Mouse (Mus musculus) adrenal gland, adult 8-10 months (tissue): ENCODE measurements around the gene Nppc. TPM values are rescaled to one million over a fixed set of nuclear protein-coding genes. Genes with fewer than 3 reads are reported as not detected.

ENCODE experiments used
- DNase-seq: peaks from one replicate; pipeline ENCODE4 v3.0.0; 2022
- total RNA-seq, 4 experiments: library from RNA; stranded (reverse); gene quantifications; 2 replicates each; pipeline ENCODE4 v1.2.4; 2022

Nppc gene
- total RNA-seq, result not detected

GRCm38 (mm10) chr1:86670279-86671038, at the start of gene Nppc:
TSS of gene Nppc (minus strand) at chr1:86670571.
- peak; percentile 60 for DNase-seq

- peak; percentile 69 for DNase-seq
These were observed 49.0 kb upstream of the Nppc start for GRCm38 (mm10) chr1:86719391-86719790.

GRCm38 (mm10) chr1:86718190-86718589, 47.8 kb upstream of the Nppc start:
- no peak for DNase-seq

- no peak for DNase-seq
These were observed 42.7 kb upstream of the Nppc start for GRCm38 (mm10) chr1:86713054-86713453.

- DNase-seq, result no peak
These were observed 41.7 kb upstream of the Nppc start for GRCm38 (mm10) chr1:86712045-86712444.

- DNase-seq, result no peak
These were observed 39.2 kb upstream of the Nppc start for GRCm38 (mm10) chr1:86709546-86709945.

GRCm38 (mm10) chr1:86705461-86705860, 35.1 kb upstream of the Nppc start:
- DNase-seq, result no peak

GRCm38 (mm10) chr1:86703965-86704326, 33.6 kb upstream of the Nppc start:
- DNase-seq, result no peak

GRCm38 (mm10) chr1:86703300-86703964, 33.1 kb upstream of the Nppc start, which contains the start of gene Dis3l2:
TSS of gene Dis3l2 (plus strand) at chr1:86703808.
- DNase-seq, result peak; percentile 75

GRCm38 (mm10) chr1:86700367-86700766, 30.0 kb upstream of the Nppc start:
- no peak for DNase-seq

GRCm38 (mm10) chr1:86699346-86700136, 29.2 kb upstream of the Nppc start:
- DNase-seq, result no peak

GRCm38 (mm10) chr1:86698721-86699120, 28.4 kb upstream of the Nppc start:
- DNase-seq, result no peak

- DNase-seq, result no peak
These were observed 26.6 kb upstream of the Nppc start for GRCm38 (mm10) chr1:86696948-86697347.

- no peak for DNase-seq
These were observed 20.7 kb upstream of the Nppc start for GRCm38 (mm10) chr1:86691027-86691426.

- peak; percentile 37 for DNase-seq
These were observed 16.9 kb upstream of the Nppc start for GRCm38 (mm10) chr1:86687236-86687635.

GRCm38 (mm10) chr1:86678667-86679066, 8.3 kb upstream of the Nppc start:
- DNase-seq, result no peak

- DNase-seq, result no peak
These were observed 7.3 kb upstream of the Nppc start for GRCm38 (mm10) chr1:86677624-86678023.

- no peak for DNase-seq
These were observed 4.8 kb upstream of the Nppc start for GRCm38 (mm10) chr1:86675126-86675525.

- DNase-seq, result no peak
These were observed 4.0 kb upstream of the Nppc start for GRCm38 (mm10) chr1:86674385-86674784.

GRCm38 (mm10) chr1:86669552-86670273, 658 bp downstream of the Nppc start:
- DNase-seq, result peak; percentile 64

GRCm38 (mm10) chr1:86665091-86665490, 5.3 kb downstream of the Nppc start:
- no peak for DNase-seq

GRCm38 (mm10) chr1:86657071-86657470, 13.3 kb downstream of the Nppc start:
- no peak for DNase-seq

- DNase-seq, result no peak
These were observed 17.7 kb downstream of the Nppc start for GRCm38 (mm10) chr1:86652675-86653074.
